Mouse (Mus musculus) NIH3T3 (cell line): ENCODE measurements at regions not wholly inside any gene's neighbourhood (a gene's known extent, or its start where the extent isn't known, plus 50 kb on each side); places are given as distances from the start of the nearest gene placed in this dataset.
A peak's percentile ranks its signal among the peaks of the same experiment; 100 is the strongest.

Experiments used
- DNase-seq: peaks from one replicate; pipeline ENCODE4 v3.0.0-alpha.2; 2012; ENCODE audit warnings: low read depth

GRCm38 (mm10) chr13:16315689-16316088 is 304.0 kb downstream of the Inhba start:
- no peak for DNase-seq

- no peak for DNase-seq
Observed at GRCm38 (mm10) chr13:16316581-16316980, 304.9 kb downstream of the Inhba start.

- no peak for DNase-seq
Observed at GRCm38 (mm10) chr13:16317412-16317811, 305.8 kb downstream of the Inhba start.

GRCm38 (mm10) chr13:16320392-16320791 is 308.7 kb downstream of the Inhba start:
- no peak for DNase-seq

- no peak for DNase-seq
Observed at GRCm38 (mm10) chr13:16325661-16326060, 314.0 kb downstream of the Inhba start.

GRCm38 (mm10) chr13:16341727-16342126 is 330.1 kb downstream of the Inhba start:
- peak; percentile 3 for DNase-seq

GRCm38 (mm10) chr13:16342171-16342570 is 330.5 kb downstream of the Inhba start:
- no peak for DNase-seq

GRCm38 (mm10) chr13:16343280-16343945 is 331.8 kb downstream of the Inhba start:
- no peak for DNase-seq

GRCm38 (mm10) chr13:16349353-16349752 is 337.7 kb downstream of the Inhba start:
- no peak for DNase-seq

GRCm38 (mm10) chr13:16350061-16350460 is 338.4 kb downstream of the Inhba start:
- no peak for DNase-seq

GRCm38 (mm10) chr13:16355316-16355715 is 343.7 kb downstream of the Inhba start:
- DNase-seq = no peak

GRCm38 (mm10) chr13:16379492-16379891 is 367.8 kb downstream of the Inhba start:
- DNase-seq = no peak

- no peak for DNase-seq
Observed at GRCm38 (mm10) chr13:16379949-16380348, 368.3 kb downstream of the Inhba start.

- DNase-seq = no peak
Observed at GRCm38 (mm10) chr13:16382936-16383511, 371.4 kb downstream of the Inhba start.

GRCm38 (mm10) chr13:16416356-16417019 is 404.8 kb downstream of the Inhba start:
- peak; percentile 2 for DNase-seq

- DNase-seq = no peak
Observed at GRCm38 (mm10) chr13:16424147-16424546, 412.5 kb downstream of the Inhba start.

- DNase-seq = no peak
Observed at GRCm38 (mm10) chr13:16435436-16435835, 423.8 kb downstream of the Inhba start.

GRCm38 (mm10) chr13:16453234-16453633 is 441.6 kb downstream of the Inhba start:
- peak; percentile 48 for DNase-seq

GRCm38 (mm10) chr13:16459743-16460142 is 448.1 kb downstream of the Inhba start:
- no peak for DNase-seq

GRCm38 (mm10) chr13:16461681-16462080 is 450.0 kb downstream of the Inhba start:
- no peak for DNase-seq

- no peak for DNase-seq
Observed at GRCm38 (mm10) chr13:16464823-16465222, 453.2 kb downstream of the Inhba start.

- DNase-seq = no peak
Observed at GRCm38 (mm10) chr13:16465317-16465716, 453.7 kb downstream of the Inhba start.

GRCm38 (mm10) chr13:16465812-16466211 is 454.2 kb downstream of the Inhba start:
- no peak for DNase-seq
